Mouse (Mus musculus) MEL (cell line): Measurements from ENCODE around the gene Kmt2d.

Source experiments
- CTCF ChIP-seq, 3 experiments: IDR thresholded peaks in 2 of 3; conservative IDR thresholded peaks in 1 of 3; 2 replicates each; pipeline ENCODE4 v1.5.1; 2011 to 2012; ENCODE audit warnings: low read length in 3 of 3, low read depth in 2 of 3, mild to moderate bottlenecking in 2 of 3, improper control_type of control experiment in 1 of 3, inconsistent platforms in 1 of 3, mixed read lengths in 1 of 3, moderate library complexity in 1 of 3; ENCODE audit not compliant: control insufficient read depth in 1 of 3, insufficient read depth in 1 of 3, poor library complexity in 1 of 3, severe bottlenecking in 1 of 3
- POLR2A ChIP-seq, 2 experiments: IDR thresholded peaks; 2 replicates each; pipeline ENCODE4 v1.6.1; 2011 to 2012; ENCODE audit warnings: low read length in 2 of 2, mild to moderate bottlenecking in 2 of 2, control low read depth in 1 of 2, improper control_type of control experiment in 1 of 2, low read depth in 1 of 2, moderate library complexity in 1 of 2; ENCODE audit not compliant: control insufficient read depth in 1 of 2, insufficient read depth in 1 of 2, poor library complexity in 1 of 2

DNA sequence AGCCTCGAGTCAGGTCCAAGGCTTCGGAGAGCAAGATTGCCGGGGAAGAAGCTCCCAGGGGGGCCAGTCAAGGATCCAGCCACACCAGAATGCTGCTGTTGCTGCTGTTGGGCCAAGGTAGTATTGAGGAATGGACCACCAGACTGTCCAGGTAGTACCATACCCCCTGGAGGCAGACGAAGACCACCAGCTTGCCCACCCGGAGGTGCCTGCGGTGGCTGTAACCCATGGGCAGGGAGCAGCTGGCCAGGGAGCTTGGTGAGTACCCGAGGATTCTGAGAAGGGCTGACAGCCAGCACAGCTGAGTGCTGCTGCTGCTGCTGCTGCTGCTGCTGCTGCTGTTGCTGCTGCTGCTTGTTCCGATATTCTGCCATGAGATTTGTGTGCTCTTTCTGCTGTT lies 24.9 kb downstream of the Kmt2d start:
- no peak for TF ChIP-seq CTCF (IDR thresholded peaks at IDR 0.05 in 2 of 3, conservative IDR thresholded peaks at IDR 0.05 in 1 of 3; ENCODE audit: control insufficient read depth in 1 of 3, insufficient read depth in 1 of 3, low read depth in 2 of 3, low read length in 3 of 3, poor library complexity in 1 of 3, severe bottlenecking in 1 of 3)
- no peak for TF ChIP-seq POLR2A (IDR thresholded peaks at IDR 0.05; ENCODE audit: control insufficient read depth in 1 of 2, insufficient read depth in 1 of 2, low read depth in 1 of 2, low read length in 2 of 2, poor library complexity in 1 of 2)
